Mouse (Mus musculus): ENCODE measurements at regions not wholly inside any gene's neighbourhood (a gene's known extent, or its start where the extent isn't known, plus 50 kb on each side); places are given as distances from the start of the nearest gene placed in this dataset.

GRCm38 (mm10) chr7:83476861-83477260 lies 107.9 kb upstream of the Tmc3 start:
- DNase-seq (ENCODE audit: low spot score in 2 of 2): no peak

- DNase-seq (ENCODE audit: low spot score in 2 of 2): no peak
Measured at GRCm38 (mm10) chr7:83477661-83478121, 107.0 kb upstream of the Tmc3 start.

GRCm38 (mm10) chr7:83481655-83482054 lies 103.1 kb upstream of the Tmc3 start:
- DNase-seq (ENCODE audit: low spot score in 2 of 2): no peak

- no peak for DNase-seq (ENCODE audit: low spot score in 2 of 2)
Measured at GRCm38 (mm10) chr7:83482254-83482653, 102.5 kb upstream of the Tmc3 start.

- no peak for DNase-seq (ENCODE audit: low spot score in 2 of 2)
Measured at GRCm38 (mm10) chr7:83482671-83483304, 101.9 kb upstream of the Tmc3 start.

GRCm38 (mm10) chr7:83486156-83486750 lies 98.5 kb upstream of the Tmc3 start:
- DNase-seq (ENCODE audit: low spot score in 2 of 2): no peak

- DNase-seq (ENCODE audit: low spot score in 2 of 2): peak in 1 of 2 experiments; percentile 12
Measured at GRCm38 (mm10) chr7:83489790-83490189, 94.9 kb upstream of the Tmc3 start.

- no peak for DNase-seq (ENCODE audit: low spot score in 2 of 2)
Measured at GRCm38 (mm10) chr7:83504996-83505645, 79.6 kb upstream of the Tmc3 start.

GRCm38 (mm10) chr7:83516295-83516694 lies 68.4 kb upstream of the Tmc3 start:
- no peak for DNase-seq (ENCODE audit: low spot score in 2 of 2)

GRCm38 (mm10) chr7:83521511-83521910 lies 63.2 kb upstream of the Tmc3 start:
- DNase-seq (ENCODE audit: low spot score in 2 of 2): peak in 1 of 2 experiments; percentile 6

Measured in frontal cortex, postnatal 10 days (tissue).